Mouse (Mus musculus) adrenal gland, postnatal 0 days (tissue): ENCODE measurements around the gene Vmn1r226. TPM values are rescaled to one million over a fixed set of nuclear protein-coding genes. Genes with fewer than 3 reads are reported as not detected.

ENCODE experiments used
- polyA plus RNA-seq: library from polyadenylated mRNA; unstranded; fragments of >200 nt; fragmentation: Nextera tagmentation; extraction: Ambion mirVana; gene quantifications from 2 replicates; pipeline ENCODE4 v1.2.1, GENCODE M21; 2015

Gene Vmn1r226
- not detected in 2 replicates for polyA plus RNA-seq

DNA sequence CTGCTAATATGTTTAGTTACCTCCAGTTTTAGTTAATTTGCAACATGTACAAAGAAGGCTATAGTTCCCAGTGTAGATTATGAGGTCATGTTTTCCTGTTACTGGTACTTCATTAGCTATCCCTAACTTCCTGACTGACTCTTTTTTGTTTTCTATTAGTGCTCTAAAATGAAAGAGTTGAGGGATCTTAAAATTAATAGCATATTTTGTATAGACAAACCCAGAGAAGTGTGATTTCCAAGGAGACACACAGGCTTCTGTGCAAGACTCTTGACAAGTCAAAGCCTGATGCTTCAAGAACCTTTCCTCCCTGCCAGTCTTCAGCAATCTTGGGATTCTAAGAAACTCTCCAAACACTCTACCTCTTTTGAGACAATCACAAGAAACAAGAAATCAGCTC, at the start of gene Vmn1r226:
Vmn1r226 (plus strand) TSS at position 301 of the 400 bp plus-strand sequence.

DNA sequence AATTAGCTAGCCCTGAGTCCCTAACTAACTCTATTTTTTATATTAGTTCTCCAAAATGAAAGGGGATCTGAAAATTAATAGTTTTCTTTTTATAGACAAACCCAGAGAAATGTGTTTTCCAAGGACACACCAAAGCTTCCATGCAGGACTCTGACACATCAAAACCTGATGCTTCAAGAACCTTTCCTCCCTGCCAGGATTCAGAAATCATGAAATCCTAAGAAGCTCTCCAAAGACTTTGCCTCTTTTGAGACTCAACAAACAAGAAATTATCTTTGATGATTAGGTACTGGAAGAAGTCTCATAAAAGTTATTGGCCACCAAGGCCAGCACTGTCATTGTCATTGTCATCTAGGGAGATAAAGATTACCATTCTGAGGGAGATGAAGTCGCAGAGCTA, 46.9 kb downstream of the Vmn1r226 start, which contains the start of gene Vmn1r227:
Vmn1r227 (plus strand) TSS at position 301 of the 400 bp plus-strand sequence.

Other genes starting within 250 kb of the Vmn1r226 start
- not detected in 2 replicates for gene Vmn2r108, start 201.5 kb upstream of the Vmn1r226 start, polyA plus RNA-seq
- not detected in 2 replicates for gene Vmn1r225, start 184.7 kb upstream of the Vmn1r226 start, polyA plus RNA-seq
- not detected in 2 replicates for gene Vmn2r109, start 118.1 kb upstream of the Vmn1r226 start, polyA plus RNA-seq
- 0.01 TPM in 1 of 2 replicates, not detected in the other for gene Vmn2r110, start 86.4 kb upstream of the Vmn1r226 start, polyA plus RNA-seq
- not detected in 2 replicates for gene Fpr-rs3, start 58.0 kb upstream of the Vmn1r226 start, polyA plus RNA-seq
- gene Vmn1r227, start 47.0 kb downstream of the Vmn1r226 start, polyA plus RNA-seq = not detected in 2 replicates
- not detected in 2 replicates for gene Vmn1r228, start 103.3 kb downstream of the Vmn1r226 start, polyA plus RNA-seq
- not detected in 2 replicates for gene Vmn1r229, start 128.7 kb downstream of the Vmn1r226 start, polyA plus RNA-seq
- not detected in 2 replicates for gene Vmn1r230, start 157.6 kb downstream of the Vmn1r226 start, polyA plus RNA-seq
- gene Vmn1r231, start 222.2 kb downstream of the Vmn1r226 start, polyA plus RNA-seq = not detected in 2 replicates
- gene Vmn1r232, start 236.9 kb downstream of the Vmn1r226 start, polyA plus RNA-seq = not detected in 2 replicates